Mouse (Mus musculus) ES-CJ7 (cell line): Measurements from ENCODE around the gene Casp8ap2.

Source experiments
- DNase-seq: peaks from one replicate; pipeline ENCODE4 v3.0.0; 2011; ENCODE audit warnings: low read depth, low spot score

Gene Casp8ap2

GRCm38 (mm10) chr4:32668291-32668690 is 53.0 kb downstream of the Casp8ap2 start:
- DNase-seq = peak; percentile 38

DNA sequence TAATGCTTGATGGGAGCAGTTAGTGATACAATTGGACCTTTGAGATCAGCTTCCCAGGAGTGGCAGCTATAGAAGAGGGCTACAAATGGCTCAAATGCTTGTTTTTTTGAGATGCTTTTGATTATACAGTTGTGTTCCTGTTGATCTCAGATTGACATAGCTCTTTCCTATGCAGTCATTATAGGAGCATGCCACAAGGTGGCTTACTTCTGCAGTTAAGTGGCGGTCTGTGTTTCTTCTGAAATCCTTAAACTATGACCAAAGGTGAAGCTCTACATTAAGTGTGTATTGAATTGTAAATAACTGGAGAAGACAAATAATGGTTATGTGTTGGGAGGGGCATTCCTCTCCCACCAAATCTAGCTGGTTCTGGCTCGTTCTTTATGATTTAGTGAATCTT is 54.6 kb downstream of the Casp8ap2 start:
- no peak for DNase-seq

DNA sequence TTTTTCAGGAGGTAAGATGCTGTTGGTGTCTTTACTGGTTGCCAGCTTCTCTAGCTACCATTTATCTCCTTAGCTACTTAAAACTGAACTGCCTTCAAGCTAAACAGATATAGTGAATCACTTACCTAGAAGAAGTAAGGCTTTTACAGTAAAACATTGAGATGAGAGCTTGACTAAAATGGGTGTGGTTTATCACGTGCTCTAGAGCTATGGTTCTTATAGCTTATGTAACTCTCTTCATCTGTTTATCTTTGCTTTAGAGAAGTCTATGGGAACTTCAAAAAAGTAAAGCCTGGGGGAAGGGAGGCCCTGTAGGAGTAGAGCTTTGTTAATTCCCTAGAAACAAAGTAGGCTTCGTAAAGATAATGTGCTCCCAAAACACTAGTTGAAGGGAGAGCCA is 58.8 kb downstream of the Casp8ap2 start:
- no peak for DNase-seq

DNA sequence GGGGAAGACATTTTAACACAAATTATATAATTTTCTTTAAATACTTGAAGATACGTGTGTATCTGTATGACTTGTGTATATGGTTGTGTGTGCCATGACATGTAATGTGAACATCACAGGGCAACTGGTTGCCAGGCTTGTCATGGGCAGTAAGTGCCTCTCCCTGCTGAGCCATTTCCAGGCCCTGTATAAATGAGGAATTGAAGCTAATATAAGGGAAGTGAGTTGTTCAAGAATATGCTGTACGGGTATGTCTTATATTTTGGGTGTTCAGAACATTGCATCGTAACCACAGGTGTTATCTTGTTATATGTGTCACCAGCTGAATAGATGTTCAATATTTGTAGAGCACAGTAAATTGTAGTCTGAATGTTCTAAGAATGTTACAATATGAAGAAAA is 62.2 kb downstream of the Casp8ap2 start:
- DNase-seq = no peak

GRCm38 (mm10) chr4:32680843-32681242 is 65.6 kb downstream of the Casp8ap2 start:
- peak; percentile 29 for DNase-seq

DNA sequence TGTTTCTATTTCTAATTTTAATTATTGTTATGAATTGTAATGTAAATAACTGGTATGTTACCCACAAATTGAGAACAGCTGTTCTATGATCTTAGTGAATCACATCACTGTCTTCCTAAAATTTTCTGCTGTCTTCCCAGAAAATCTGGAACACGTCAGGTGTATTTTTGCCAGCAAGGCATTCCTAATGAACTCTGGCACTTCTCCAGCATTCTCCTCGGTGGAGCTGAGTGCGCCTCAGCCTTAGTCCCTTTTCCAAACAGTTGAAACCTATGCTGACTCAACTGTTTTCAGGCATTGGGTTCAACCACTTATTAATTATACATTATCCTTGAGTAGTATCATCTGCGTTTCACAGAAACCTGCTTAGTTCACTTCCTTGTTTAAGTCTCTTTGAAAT is 67.2 kb downstream of the Casp8ap2 start:
- no peak for DNase-seq

DNA sequence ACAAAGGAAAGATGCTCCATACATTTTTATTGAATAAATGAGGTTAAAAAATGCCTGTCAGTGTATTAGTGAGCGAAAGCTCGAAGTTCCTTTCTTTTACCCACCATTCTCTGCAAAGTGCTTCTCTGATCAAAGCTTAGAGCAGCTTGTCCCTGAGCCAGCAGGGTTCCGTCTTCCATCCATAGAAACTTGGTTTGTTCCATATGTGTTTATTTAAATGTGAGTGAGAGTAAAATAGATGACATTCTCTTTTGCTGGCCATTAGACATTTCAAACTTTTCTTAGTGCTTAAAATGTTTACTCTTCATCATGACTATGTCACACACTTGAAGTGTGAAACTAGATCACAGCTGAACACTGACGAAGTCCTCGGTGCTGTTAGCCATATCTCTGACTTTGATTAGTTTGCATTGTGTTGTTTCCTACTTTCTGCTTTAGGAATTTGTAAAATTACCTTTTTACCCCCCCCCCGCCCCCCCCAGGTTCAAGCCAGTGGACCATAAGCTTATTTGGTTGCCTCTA is 67.9 kb downstream of the Casp8ap2 start:
- DNase-seq = no peak
